Mouse (Mus musculus): Measurements from ENCODE around the gene Sap18b. TPM values are rescaled to one million over a fixed set of nuclear protein-coding genes. Genes with fewer than 3 reads are reported as not detected.
"Not testable (repeated sequence)": the region's sequence is repeated elsewhere in the genome, so short reads cannot be mapped to it uniquely, and the experiment has no call there.

The Sap18b gene
- total RNA-seq (2021) = 188 and 211 TPM in 2 replicates
- long read RNA-seq, experiment 1, transcript Sap18b-201 (1 exons, 789 nt) = major isoform, 90 of 90 reads
- long read RNA-seq, experiment 1, partial matches to known transcripts = 0 of 90 reads
- long read RNA-seq, experiment 1, other reads (novel, unspliced or antisense) = 0 of 90 reads
- long read RNA-seq, experiment 2, transcript Sap18b-201 (1 exons, 789 nt) = major isoform, 115 of 115 reads
- long read RNA-seq, experiment 2, partial matches to known transcripts = 0 of 115 reads
- long read RNA-seq, experiment 2, other reads (novel, unspliced or antisense) = 0 of 115 reads

GRCm38 (mm10) chr8:95825162-95825561 lies at the start of gene Sap18b:
TSS of gene Sap18b (plus strand) at chr8:95825346.
- DNase-seq = not testable (repeated sequence)

GRCm38 (mm10) chr8:95781085-95781484 lies 44.1 kb upstream of the Sap18b start:
- no peak for DNase-seq

GRCm38 (mm10) chr8:95781775-95782174 lies 43.4 kb upstream of the Sap18b start:
- DNase-seq = no peak

- no peak for DNase-seq
Measured at GRCm38 (mm10) chr8:95782628-95783027, 42.5 kb upstream of the Sap18b start.

GRCm38 (mm10) chr8:95785591-95785990 lies 39.6 kb upstream of the Sap18b start:
- peak; percentile 40 for DNase-seq

- not testable (repeated sequence) for DNase-seq
Measured at GRCm38 (mm10) chr8:95795333-95796061, 29.6 kb upstream of the Sap18b start.

- DNase-seq = no peak
Measured at GRCm38 (mm10) chr8:95799117-95799516, 26.0 kb upstream of the Sap18b start.

- no peak for DNase-seq
Measured at GRCm38 (mm10) chr8:95799891-95800290, 25.3 kb upstream of the Sap18b start.

- DNase-seq = no peak
Measured at GRCm38 (mm10) chr8:95800353-95800752, 24.8 kb upstream of the Sap18b start.

- DNase-seq = no peak
Measured at GRCm38 (mm10) chr8:95801476-95802064, 23.6 kb upstream of the Sap18b start.

GRCm38 (mm10) chr8:95802231-95802630 lies 22.9 kb upstream of the Sap18b start:
- DNase-seq = no peak

GRCm38 (mm10) chr8:95805482-95805881 lies 19.7 kb upstream of the Sap18b start:
- DNase-seq = no peak

- peak; percentile 64 for DNase-seq
Measured at GRCm38 (mm10) chr8:95806461-95807191, 18.5 kb upstream of the Sap18b start.

- peak; percentile 97 for DNase-seq
Measured at GRCm38 (mm10) chr8:95807331-95807843, 17.8 kb upstream of the Sap18b start, which contains the start of gene Cnot1. TSS of gene Cnot1 (minus strand) at chr8:95807464.

GRCm38 (mm10) chr8:95807861-95808260 lies 17.3 kb upstream of the Sap18b start:
- peak; percentile 95 for DNase-seq

- no peak for DNase-seq
Measured at GRCm38 (mm10) chr8:95808631-95809030, 16.5 kb upstream of the Sap18b start.

GRCm38 (mm10) chr8:95809116-95809515 lies 16.0 kb upstream of the Sap18b start:
- DNase-seq = no peak

GRCm38 (mm10) chr8:95810184-95810591 lies 15.0 kb upstream of the Sap18b start:
- no peak for DNase-seq

- DNase-seq = no peak
Measured at GRCm38 (mm10) chr8:95816044-95816708, 9.0 kb upstream of the Sap18b start.

GRCm38 (mm10) chr8:95817597-95817996 lies 7.5 kb upstream of the Sap18b start:
- no peak for DNase-seq

GRCm38 (mm10) chr8:95818211-95818610 lies 6.9 kb upstream of the Sap18b start:
- DNase-seq = no peak

GRCm38 (mm10) chr8:95821266-95821665 lies 3.9 kb upstream of the Sap18b start:
- no peak for DNase-seq

Measured in adrenal gland, postnatal 14 days (tissue).